Mouse (Mus musculus): ENCODE measurements at regions not wholly inside any gene's neighbourhood (a gene's known extent, or its start where the extent isn't known, plus 50 kb on each side); places are given as distances from the start of the nearest gene placed in this dataset.

- no peak for TF ChIP-seq POLR2A (IDR thresholded peaks at IDR 0.05; ENCODE audit: extremely low read depth, insufficient read depth, low read length)
- no peak for TF ChIP-seq CTCF (IDR thresholded peaks at IDR 0.05; ENCODE audit: extremely low read depth, insufficient read depth, low read length)
These were observed 79.3 kb upstream of the Crygf start for GRCm38 (mm10) chr1:65847005-65847404.

All from cortical plate, adult 2 months (tissue).